Mouse (Mus musculus): Measurements from ENCODE around the gene Cpsf6. TPM values are rescaled to one million over a fixed set of nuclear protein-coding genes. Genes with fewer than 3 reads are reported as not detected.
A peak's percentile ranks its signal among the peaks of the same experiment; 100 is the strongest.

Cpsf6 gene
- polyA plus RNA-seq, 1 experiment from 2014 or later, result 188 TPM

DNA sequence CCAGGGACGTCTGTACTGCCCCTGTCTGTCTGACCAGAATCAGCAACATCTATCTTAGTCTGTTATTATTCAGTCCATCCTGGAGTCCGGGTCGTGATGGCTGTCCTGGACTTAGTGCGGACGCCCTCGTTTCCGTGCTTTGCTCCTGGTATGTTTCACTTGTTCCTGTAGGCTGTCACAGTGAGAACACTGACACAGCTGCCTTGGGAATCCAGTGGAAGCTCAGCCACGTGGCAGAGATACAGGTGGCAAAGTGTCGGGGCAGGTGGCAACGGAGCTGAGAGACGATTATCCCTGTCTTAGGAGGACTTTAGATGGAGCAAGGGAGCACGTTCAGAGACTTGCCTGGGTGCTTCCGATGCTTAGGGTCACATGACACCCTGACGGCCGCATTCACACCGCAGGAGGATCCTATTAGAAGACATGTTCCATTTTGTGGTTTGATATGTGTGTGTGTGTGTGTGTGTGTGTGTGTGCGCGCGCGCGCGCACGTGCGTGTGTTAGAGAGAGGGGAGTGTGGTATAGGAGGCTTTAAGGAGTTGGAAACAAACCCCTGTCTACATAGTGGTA, 38.9 kb upstream of the Cpsf6 start:
- 57% methylated on average over 24 of the region's 24 CpGs for WGBS
- Histone ChIP-seq H3K27ac (no peak overlapping the region), H3K4me1 (replicated peaks) (peaks cover 23% of the 10 kb centered on the region), H3K27me3 (ENCODE audit: insufficient read depth, poor library complexity, severe bottlenecking) (peaks cover 9% of the 10 kb centered on the region), H3K9me3 (no peaks in the 10 kb centered on the region), H3K4me3 (peak overlapping the region; percentile 43), H3K36me3 (no peaks in the 10 kb centered on the region)
- no peak for DNase-seq (ENCODE audit: low spot score)

- peaks cover 30% of the 10 kb centered on the region for H3K4me1 ChIP-seq (replicated peaks)
- peaks cover 5% of the 10 kb centered on the region; the same call in 1 of the 2 replicates for H3K27me3 ChIP-seq (ENCODE audit: insufficient read depth, poor library complexity, severe bottlenecking)
- WGBS, result 29% methylated on average over 18 of the region's 18 CpGs
- peak; percentile 38 for DNase-seq (ENCODE audit: low spot score)
- H3K4me3 ChIP-seq, result peak overlapping the region; percentile 43
- H3K27ac ChIP-seq, result peak overlapping the region; percentile 59; the same call in 1 of the 2 replicates
- H3K36me3 ChIP-seq, result no peaks in the 10 kb centered on the region
- H3K9me3 ChIP-seq, result no peaks in the 10 kb centered on the region
These were observed 38.2 kb upstream of the Cpsf6 start for GRCm38 (mm10) chr10:117417772-117418667.

DNA sequence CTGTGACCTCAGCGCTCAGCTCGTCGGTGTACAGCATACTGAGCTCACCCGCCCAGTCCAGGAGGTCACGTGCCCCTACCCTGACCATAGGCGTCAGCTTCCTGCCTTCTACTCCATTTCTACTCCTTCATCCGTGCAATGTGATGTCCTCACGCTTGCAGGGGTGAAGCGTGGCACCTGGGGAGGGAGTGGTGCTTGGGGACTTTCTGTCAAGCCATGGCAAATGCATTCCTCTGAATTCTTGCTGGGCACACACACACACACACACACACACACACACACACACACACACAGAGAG, 37.6 kb upstream of the Cpsf6 start:
- Histone ChIP-seq H3K36me3 (no peaks in the 10 kb centered on the region), H3K27ac (peak overlapping the region; percentile 59; the same call in 1 of the 2 replicates), H3K9me3 (no peaks in the 10 kb centered on the region), H3K27me3 (ENCODE audit: insufficient read depth, poor library complexity, severe bottlenecking) (peaks cover 5% of the 10 kb centered on the region; the same call in 1 of the 2 replicates), H3K4me1 (replicated peaks) (peaks cover 30% of the 10 kb centered on the region), H3K4me3 (peak overlapping the region; percentile 43)
- WGBS, result 62% methylated on average over 9 of the region's 9 CpGs
- DNase-seq (ENCODE audit: low spot score), result peak; percentile 25

- H3K4me1 ChIP-seq (replicated peaks), result peaks cover 35% of the 10 kb centered on the region
- peak overlapping the region; percentile 59; the same call in 1 of the 2 replicates for H3K27ac ChIP-seq
- DNase-seq (ENCODE audit: low spot score), result no peak
- 89% methylated on average over 16 of the region's 16 CpGs for WGBS
- no peaks in the 10 kb centered on the region for H3K9me3 ChIP-seq
- H3K36me3 ChIP-seq, result no peaks in the 10 kb centered on the region
- H3K27me3 ChIP-seq (ENCODE audit: insufficient read depth, poor library complexity, severe bottlenecking), result peaks cover 5% of the 10 kb centered on the region; the same call in 1 of the 2 replicates
- peak overlapping the region; percentile 43 for H3K4me3 ChIP-seq
These were observed 37.0 kb upstream of the Cpsf6 start for GRCm38 (mm10) chr10:117416636-117417469.

- H3K27ac ChIP-seq, result no peak overlapping the region
- no peak overlapping the region for H3K4me3 ChIP-seq
- WGBS, result 95% methylated on average over 9 of the region's 9 CpGs
- peaks cover 43% of the 10 kb centered on the region for H3K4me1 ChIP-seq (replicated peaks)
- H3K9me3 ChIP-seq, result no peaks in the 10 kb centered on the region
- H3K27me3 ChIP-seq (ENCODE audit: insufficient read depth, poor library complexity, severe bottlenecking), result peaks cover 5% of the 10 kb centered on the region; the same call in 1 of the 2 replicates
- no peaks in the 10 kb centered on the region for H3K36me3 ChIP-seq
- DNase-seq (ENCODE audit: low spot score), result no peak
These were observed 36.3 kb upstream of the Cpsf6 start for GRCm38 (mm10) chr10:117416095-117416494.

DNA sequence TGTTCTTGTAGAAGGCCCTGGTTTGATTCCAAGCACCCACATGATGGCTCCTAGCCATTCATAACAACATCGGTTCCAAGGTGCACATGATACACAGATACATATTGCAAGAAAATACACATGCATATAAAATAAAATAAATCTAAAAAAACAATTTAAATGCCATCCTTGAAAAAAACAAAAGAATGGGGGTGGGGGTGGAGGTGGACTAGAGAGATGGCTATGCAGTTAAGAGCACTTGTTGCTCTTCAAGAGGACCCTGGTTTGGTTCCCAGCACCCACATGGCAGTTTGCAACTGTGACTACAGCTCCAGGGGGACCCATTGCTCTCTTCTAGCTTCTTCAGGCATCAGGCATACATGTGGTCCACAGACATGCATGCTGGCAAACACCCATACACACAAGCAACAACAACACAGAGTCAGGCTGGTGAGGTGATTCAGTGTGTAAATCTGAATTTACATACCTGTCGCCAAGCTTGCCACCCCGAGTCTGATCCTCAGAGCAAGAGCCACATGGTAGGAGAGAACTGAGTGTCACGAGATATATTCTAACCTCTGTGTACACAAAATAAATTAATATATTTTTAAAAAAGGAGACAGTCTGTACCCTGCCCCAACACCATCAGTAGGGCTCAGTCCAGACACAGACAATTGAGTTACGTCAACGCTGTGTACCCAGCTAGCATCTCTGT, 35.7 kb upstream of the Cpsf6 start:
- Histone ChIP-seq H3K27me3 (ENCODE audit: insufficient read depth, poor library complexity, severe bottlenecking) (no peaks in the 10 kb centered on the region; the same call in 1 of the 2 replicates), H3K27ac (no peak overlapping the region), H3K4me3 (no peak overlapping the region), H3K4me1 (replicated peaks) (peaks cover 47% of the 10 kb centered on the region), H3K36me3 (no peaks in the 10 kb centered on the region), H3K9me3 (no peaks in the 10 kb centered on the region)
- DNase-seq (ENCODE audit: low spot score), result no peak
- WGBS, result 95% methylated on average over 6 of the region's 6 CpGs

DNA sequence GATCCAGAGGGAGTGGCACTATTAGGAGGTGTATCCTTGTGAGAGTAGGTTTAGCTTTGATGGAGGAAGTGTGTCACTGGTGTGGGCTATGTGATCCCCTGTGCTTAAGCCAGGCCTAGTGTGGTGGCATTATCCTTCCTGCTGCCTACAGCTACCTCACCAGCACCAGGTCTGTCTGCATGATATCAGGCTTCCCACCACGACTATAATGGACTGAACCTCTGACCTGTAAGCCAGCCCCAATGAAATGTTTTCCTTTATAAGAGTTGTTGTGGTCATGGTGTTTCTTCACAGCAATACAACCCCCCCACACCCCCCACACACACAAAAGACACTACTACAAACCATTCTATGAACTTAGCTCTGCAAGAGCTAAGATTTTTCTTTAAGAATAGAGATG, 34.9 kb upstream of the Cpsf6 start:
- Histone ChIP-seq H3K27me3 (ENCODE audit: insufficient read depth, poor library complexity, severe bottlenecking) (no peaks in the 10 kb centered on the region; the same call in 1 of the 2 replicates), H3K9me3 (no peaks in the 10 kb centered on the region), H3K4me3 (no peak overlapping the region), H3K36me3 (no peaks in the 10 kb centered on the region), H3K27ac (no peak overlapping the region), H3K4me1 (replicated peaks) (peaks cover 47% of the 10 kb centered on the region)
- DNase-seq (ENCODE audit: low spot score), result no peak
- 91% methylated on average over 1 of the region's 1 CpGs for WGBS

DNA sequence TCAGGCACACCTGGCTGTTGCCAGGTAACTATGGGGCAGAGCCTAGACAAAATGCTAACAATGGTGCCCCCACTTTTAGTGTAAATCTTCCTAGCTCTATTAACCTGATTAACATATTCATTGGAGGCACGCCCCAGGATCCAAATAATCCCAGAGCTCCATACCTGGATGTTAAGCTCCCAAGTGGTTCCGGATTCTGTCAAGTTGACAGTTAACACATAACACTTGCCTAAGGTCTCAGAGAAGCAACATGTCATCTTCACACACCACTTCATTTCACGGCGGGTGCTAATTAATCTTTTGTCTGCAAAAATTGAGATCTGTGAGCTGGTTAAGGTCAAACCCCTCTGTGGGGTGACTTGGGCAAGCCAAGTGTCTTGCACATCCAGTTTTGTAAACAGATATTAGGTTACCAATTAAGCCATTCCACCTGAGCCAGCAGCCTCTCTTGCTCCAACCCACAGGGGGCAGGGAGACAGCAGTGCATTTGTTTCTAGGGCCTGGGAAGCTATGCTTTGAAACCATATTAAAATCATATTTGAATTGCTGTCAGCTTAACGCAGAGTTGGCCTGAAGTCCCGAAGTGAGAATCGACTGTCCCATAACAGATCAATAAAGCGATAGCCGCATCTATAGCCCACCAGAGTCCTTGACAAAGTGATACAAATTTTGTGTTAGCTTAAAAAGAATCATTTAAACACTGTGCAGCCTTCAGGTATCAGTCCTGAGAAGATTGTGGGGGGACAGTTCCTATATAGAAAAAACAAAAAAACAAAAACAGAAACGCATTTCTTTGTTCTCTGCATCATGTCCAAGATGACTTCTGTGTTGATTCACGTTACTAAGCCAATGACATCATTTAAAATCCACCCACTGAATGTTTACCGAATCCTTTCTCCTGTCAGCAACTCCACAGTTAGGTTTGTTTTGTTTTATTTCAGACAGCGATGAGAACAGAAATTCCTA, 34.0 kb upstream of the Cpsf6 start:
- H3K4me1 ChIP-seq (replicated peaks), result peaks cover 45% of the 10 kb centered on the region

GRCm38 (mm10) chr10:117412474-117413057, 32.8 kb upstream of the Cpsf6 start:
- H3K27ac ChIP-seq, result no peak overlapping the region
- WGBS, result 87% methylated on average over 7 of the region's 7 CpGs
- H3K4me3 ChIP-seq, result no peak overlapping the region
- no peaks in the 10 kb centered on the region for H3K36me3 ChIP-seq
- H3K9me3 ChIP-seq, result no peaks in the 10 kb centered on the region
- no peaks in the 10 kb centered on the region; the same call in 1 of the 2 replicates for H3K27me3 ChIP-seq (ENCODE audit: insufficient read depth, poor library complexity, severe bottlenecking)
- DNase-seq (ENCODE audit: low spot score), result no peak
- peaks cover 32% of the 10 kb centered on the region for H3K4me1 ChIP-seq (replicated peaks)

More for the DNA sequence above, 34.0 kb upstream of the Cpsf6 start:
- no peaks in the 10 kb centered on the region for H3K9me3 ChIP-seq
- no peak for DNase-seq (ENCODE audit: low spot score)
- H3K36me3 ChIP-seq, result no peaks in the 10 kb centered on the region
- no peaks in the 10 kb centered on the region; the same call in 1 of the 2 replicates for H3K27me3 ChIP-seq (ENCODE audit: insufficient read depth, poor library complexity, severe bottlenecking)
- H3K27ac ChIP-seq, result no peak overlapping the region
- no peak overlapping the region for H3K4me3 ChIP-seq
- WGBS, result 75% methylated on average over 13 of the region's 13 CpGs

- no peak for DNase-seq (ENCODE audit: low spot score)
- Histone ChIP-seq H3K4me3 (no peak overlapping the region), H3K27ac (peak overlapping the region; percentile 35; the same call in 1 of the 2 replicates), H3K4me1 (replicated peaks) (peaks cover 26% of the 10 kb centered on the region), H3K36me3 (no peaks in the 10 kb centered on the region), H3K27me3 (ENCODE audit: insufficient read depth, poor library complexity, severe bottlenecking) (no peaks in the 10 kb centered on the region; the same call in 1 of the 2 replicates), H3K9me3 (no peaks in the 10 kb centered on the region)
- WGBS, result 40% methylated on average over 16 of the region's 16 CpGs
These were observed 32.1 kb upstream of the Cpsf6 start for GRCm38 (mm10) chr10:117411716-117412473.

All from hindbrain, embryonic 10.5 days (tissue).